Mouse (Mus musculus): ENCODE measurements around the gene Zfp663.

The Zfp663 gene

DNA sequence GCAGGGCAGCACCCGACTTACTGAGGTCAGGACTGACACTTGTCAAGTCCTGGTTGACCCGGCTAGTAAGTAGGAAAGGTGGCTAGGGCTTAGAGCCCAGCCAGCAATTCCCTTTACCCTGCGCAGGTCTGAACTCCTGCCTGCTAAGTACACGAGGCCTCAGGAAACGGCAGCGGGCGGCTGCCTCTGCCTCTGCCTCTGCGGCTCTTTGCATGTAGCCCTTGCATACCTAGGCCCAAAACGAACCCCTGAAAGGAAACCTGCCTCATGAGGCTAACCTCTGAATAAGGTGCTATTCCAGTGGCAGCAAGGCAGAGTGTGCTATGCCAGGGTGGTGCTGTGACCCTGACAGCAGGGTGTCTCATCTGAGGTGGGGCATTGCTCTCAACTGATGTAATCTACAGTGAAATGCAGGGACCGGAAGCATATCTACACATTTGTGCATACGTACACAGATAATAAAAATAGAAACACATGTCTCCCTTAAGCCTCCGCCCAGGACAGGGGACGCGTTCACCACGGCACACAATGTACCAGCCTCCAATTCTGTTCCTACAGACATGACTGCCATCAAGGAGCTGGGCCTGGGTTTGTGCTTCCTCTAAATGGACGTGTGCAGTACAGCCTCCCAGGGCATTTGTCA, 50.8 kb downstream of the Zfp663 start:
- no peak for TF ChIP-seq GATA4 (IDR thresholded peaks at IDR 0.05; ENCODE audit: insufficient replicate concordance, low read length)

DNA sequence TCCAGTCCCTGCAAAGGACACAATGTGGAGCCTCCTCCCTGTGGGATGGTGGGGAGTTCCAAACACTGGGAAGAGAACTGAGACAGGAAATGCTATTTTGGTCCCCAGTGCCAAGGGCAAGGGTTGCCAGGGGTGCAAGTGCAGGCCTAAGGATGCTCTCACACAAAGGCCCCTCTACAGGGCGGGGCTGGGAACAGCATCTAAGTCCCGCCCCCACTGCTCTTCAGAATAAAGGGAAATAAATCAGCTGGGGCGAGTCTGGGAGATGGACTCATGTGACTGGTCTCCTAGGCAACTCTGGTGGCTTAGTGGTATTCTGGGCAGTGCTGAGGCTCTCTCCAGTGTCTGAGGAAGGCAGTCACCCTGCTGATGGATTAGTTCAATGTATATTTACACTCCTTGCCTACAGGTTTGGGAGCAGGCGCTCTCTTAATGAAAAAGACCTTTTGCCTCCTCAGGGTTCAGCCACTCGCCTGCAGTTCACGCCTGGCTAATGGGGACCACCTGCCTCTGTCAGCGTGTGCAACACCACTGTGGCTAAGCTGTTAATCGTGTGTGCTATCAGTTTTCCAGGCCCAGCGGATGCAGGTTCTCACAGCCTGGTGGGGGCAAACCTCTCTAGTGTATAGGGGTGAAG, 51.6 kb downstream of the Zfp663 start:
- TF ChIP-seq GATA4 (IDR thresholded peaks at IDR 0.05; ENCODE audit: insufficient replicate concordance, low read length), result no peak

DNA sequence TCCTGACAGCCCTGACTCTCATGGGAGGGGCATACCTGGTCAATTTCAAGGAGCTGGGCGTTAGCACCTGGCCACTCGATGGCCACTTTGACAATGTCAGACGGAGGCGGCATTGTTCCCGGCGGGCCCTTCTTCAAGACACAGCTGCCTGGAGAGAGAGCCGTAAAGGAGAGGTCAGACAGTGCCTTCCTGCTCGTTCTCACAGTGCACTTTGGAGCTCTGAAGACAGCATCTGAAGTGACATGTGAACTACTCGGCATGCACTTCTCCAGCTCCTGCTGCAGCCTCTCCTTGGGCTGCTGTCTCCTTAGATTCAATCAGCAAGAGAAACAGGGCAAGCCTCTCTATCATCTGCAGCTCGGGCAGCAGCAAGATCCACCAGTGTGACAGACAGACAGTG, 52.3 kb downstream of the Zfp663 start:
- TF ChIP-seq GATA4 (IDR thresholded peaks at IDR 0.05; ENCODE audit: insufficient replicate concordance, low read length), result no peak

DNA sequence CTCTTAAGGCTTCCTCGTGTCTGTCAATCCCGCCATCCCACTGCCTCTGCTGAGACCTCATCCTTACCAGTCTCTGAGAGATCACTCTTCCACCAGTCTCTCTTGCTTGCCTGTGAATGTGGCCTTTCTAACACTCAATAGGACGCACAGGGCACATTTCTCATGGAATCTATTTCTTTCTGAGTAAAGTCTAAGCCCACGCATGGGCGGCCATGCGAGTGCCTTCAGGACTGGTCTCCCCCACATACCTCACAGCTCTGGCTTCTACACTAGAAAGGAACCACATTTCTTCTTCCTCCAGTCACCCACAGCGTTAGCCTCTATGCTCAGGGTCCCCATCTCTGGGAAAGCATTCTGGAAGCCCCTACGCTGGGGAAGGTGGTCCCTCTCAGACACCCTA, 54.3 kb downstream of the Zfp663 start:
- no peak for TF ChIP-seq GATA4 (IDR thresholded peaks at IDR 0.05; ENCODE audit: insufficient replicate concordance, low read length)

DNA sequence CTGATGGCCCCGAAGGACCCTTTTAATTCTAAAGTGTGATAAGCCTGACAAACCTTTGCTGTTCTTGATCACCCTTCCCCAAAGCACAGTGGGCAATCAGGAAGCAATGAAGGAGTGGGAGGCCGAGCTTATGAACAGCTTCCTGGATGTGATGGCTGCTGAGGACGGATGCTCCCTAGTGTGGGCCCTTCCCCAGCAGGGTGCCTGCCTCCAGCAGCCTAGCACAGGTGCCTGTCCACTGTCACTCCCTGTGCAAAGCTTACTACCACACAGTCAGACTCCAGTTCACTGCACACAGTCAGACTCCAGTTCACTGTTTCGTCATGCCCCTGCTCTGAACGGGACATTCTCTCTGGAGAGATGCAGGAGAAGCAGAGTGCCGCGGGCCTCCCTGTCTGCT, 56.1 kb downstream of the Zfp663 start:
- TF ChIP-seq GATA4 (IDR thresholded peaks at IDR 0.05; ENCODE audit: insufficient replicate concordance, low read length), result no peak

DNA sequence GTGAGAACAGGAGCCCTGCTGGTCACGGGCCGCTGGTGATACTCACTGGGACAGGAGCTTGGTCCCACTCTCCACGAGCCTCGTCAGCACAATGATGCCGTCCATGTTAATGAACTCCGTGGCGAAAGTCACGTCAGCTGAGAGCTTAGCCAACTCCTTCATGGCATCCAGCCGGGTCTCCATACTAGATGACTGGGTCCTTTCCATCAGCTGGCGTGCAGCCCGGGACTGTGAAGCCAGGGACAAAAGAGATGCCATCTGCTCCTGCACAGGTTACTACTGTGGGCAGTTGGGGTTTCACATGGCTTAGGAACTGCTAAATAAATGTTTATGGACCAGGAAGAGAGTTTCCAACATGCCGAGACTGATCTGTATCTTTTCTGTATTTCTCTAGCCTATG, 57.0 kb downstream of the Zfp663 start:
- TF ChIP-seq GATA4 (IDR thresholded peaks at IDR 0.05; ENCODE audit: insufficient replicate concordance, low read length), result no peak

DNA sequence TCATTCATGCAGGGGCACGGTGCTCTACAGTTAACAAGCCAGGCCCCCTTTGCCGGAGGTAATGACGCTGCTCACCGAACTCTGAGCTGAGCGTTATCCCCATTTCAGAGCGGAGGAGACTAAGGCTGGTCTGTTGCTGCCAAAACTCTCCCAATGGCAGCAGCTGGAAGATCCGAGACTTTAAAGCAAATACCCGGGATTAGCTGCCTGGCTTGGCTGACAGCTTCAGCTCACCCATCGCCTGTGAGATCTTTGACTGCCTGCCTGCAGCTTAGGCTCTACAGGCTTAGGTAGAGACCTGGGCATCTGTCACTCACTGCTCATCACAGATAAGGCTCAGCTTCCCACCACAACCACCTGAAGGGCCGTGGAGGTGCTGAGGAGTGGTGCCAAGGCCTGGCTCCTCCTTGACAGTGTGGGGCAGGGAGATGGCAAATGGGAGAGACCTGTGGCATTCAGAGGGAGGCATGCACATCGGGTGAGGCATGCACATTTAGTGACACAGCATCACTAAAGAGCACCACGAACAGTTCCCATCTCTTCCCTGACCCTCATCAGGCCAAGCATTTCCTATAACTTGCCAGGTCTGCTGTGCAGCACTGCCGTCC, 57.6 kb downstream of the Zfp663 start:
- TF ChIP-seq GATA4 (IDR thresholded peaks at IDR 0.05; ENCODE audit: insufficient replicate concordance, low read length), result no peak

DNA sequence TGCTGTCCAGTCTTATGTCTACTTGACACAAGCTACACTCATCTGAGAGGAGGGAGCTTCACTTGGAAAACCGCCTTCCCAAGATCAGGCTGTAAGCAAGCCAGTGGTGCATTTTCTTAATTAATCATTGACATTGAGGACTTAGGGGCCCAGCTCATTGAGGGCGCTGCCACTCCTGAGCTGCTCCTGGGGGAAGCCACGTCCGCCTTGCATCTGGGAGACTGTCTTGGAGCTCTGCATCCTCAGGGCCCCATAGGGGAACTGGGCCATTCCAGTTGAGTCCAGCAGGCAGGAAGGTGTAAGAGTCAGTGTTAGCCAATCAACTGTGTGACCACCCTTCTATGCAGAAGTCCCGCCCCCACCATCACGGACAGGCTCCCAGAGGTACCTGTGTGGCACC, 60.7 kb downstream of the Zfp663 start:
- no peak for TF ChIP-seq GATA4 (IDR thresholded peaks at IDR 0.05; ENCODE audit: insufficient replicate concordance, low read length)

DNA sequence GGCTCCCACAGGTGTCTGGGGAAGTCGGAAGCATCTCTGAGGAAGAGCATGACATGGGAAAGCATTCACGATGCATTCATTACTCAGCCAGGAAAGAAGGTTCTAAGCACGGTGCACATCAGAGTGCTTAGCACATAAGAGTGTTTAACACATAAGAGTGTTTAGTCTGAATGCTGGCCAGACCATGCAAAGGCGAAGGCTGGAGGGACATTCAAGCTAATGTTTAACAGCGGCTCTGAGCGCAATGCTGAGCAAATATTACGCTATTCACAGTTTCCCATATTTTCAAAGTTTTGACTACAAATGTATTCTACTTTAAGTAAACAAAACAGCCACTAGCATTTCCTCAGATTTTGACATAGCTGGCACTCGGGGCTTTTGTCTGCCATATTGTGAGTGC, 63.1 kb downstream of the Zfp663 start:
- TF ChIP-seq GATA4 (IDR thresholded peaks at IDR 0.05; ENCODE audit: insufficient replicate concordance, low read length), result no peak

DNA sequence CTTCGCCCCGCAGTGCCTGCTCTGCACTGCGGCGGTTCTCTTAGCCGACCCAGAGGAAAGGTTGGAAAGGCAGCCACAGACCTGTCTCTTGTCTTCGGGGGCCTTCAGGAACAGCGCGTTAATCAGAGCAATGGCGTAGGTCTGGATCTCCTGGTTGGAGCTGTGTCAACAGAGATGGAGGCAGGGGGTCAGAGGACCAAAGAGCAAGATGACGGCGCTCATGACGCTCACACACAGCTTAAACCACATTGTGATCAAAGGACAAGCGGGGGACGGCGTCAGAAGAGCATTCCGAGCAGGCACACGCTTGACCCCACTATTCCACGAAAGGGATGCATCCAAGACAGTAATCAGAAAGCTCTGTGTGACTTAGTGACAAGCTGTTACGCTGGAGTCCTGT, 63.7 kb downstream of the Zfp663 start:
- TF ChIP-seq GATA4 (IDR thresholded peaks at IDR 0.05; ENCODE audit: insufficient replicate concordance, low read length), result no peak

DNA sequence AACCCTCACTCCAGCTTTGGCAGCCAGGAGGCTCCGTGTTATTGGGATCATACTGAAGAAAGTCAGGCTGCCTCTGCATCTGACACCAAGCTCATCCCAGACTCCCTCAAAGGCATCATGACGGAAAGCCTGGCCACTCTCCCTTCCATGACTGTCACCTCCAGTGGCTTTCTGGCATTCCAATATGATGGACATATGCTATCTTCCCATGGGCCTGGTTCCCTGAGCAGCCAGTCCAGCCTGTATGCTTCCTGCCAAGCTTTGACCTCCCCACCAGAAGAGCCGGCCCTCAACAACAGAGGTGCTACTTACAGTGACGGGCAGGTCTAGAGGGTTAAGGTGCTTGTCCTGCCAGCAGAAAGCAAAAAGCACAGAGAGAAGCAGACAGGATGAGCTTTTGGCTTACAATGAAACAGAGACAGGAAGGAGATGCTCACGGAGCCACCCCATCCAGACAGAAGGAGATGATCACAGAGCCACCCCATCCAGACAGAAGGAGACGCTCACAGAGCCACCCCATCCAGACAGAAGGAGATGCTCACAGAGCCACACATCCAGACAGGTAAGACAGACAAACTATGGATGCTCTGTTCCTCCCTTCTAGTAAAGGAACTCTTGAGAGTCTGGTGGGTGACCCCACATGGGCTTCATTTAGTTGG, 65.0 kb downstream of the Zfp663 start:
- no peak for TF ChIP-seq GATA4 (IDR thresholded peaks at IDR 0.05; ENCODE audit: insufficient replicate concordance, low read length)

DNA sequence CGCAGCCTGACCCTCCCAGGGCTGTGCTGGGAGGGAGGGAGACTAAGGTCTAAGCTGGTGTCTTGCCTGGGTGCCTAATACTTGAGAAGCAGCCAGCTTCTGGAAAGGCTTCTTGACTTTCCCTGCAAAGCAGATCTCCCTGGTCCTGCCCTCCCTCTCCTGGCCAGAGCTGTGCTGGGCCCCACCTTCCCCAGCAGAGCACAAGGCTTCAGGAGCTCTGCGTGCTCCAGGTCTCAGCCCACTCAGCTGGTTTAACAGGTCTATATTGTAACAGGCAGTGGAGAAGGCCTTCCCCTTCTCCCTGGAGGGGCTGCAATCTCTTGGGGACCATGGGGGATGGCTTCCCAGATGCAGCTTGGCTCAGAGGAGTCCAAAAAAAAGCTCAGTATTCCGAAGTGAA, 67.1 kb downstream of the Zfp663 start:
- no peak for TF ChIP-seq GATA4 (IDR thresholded peaks at IDR 0.05; ENCODE audit: insufficient replicate concordance, low read length)

Data from liver, adult (tissue).